15 mouse cellular contexts compared by ENCODE assay signal in the genomic region with DNA sequence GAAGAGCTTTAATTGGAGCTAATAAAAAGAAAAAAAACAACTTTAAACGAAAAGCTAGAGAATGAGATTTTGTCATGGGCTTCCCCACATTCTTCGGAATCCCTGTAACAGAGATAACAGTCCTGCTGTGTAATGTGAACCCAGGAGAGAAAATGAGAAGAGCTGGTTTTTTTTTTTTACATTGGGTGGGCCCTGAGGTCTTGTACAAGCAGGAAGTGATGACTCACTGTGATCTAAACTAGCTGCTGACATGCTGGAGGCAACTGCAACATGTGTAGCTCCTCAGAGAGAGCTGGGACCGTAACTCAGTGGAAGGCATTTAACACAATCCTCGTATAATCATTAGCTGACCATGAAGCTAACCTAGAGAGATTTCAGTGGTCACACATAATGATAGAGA.
DNase-seq lines count a peak whose midpoint lies in the region; ATAC-seq and TF ChIP-seq lines count a peak whose summit lies in the region.
"Had no signal": no experiment of that assay in that cellular context is flagged by ENCODE, and none has a peak within 500 bp of the region (broad histone marks: within the 10 kb centered on the region; RNA-seq: fewer than 3 reads in every experiment).

No protein-coding gene starts in this region.

- no peak for TF ChIP-seq RAD21 in CH12.LX (IDR thresholded peaks at IDR 0.05; ENCODE audit: low read depth, low read length)

- TF ChIP-seq CTCF in CH12.LX (conservative IDR thresholded peaks at IDR 0.05 in 1 of 2, IDR thresholded peaks at IDR 0.05 in 1 of 2; ENCODE audit: low read depth in 2 of 2, low read length in 2 of 2): no peak

- H3K79me2 ChIP-seq in CH12.LX (replicated peaks; ENCODE audit: control insufficient read depth, extremely low read depth, insufficient read depth, poor library complexity, severe bottlenecking): no peaks in the 10 kb centered on the region

- in situ Hi-C loops in CH12.LX (cut with MboI; ENCODE audit: low pct_ligation_motif_present, low pct_unique_long_range_greater_than_20kb, low sequenced_read_pairs): no loop called here

- no peak overlapping the region for H3K4me2 ChIP-seq in heart, embryonic 16.5 days (ENCODE audit: low read depth, low read length)
- H3K4me2 ChIP-seq in heart, embryonic 12.5 days: no peak overlapping the region
- H3K4me2 ChIP-seq in CH12.LX (ENCODE audit: insufficient read depth, low read depth, poor library complexity, severe bottlenecking): no peak overlapping the region
- H3K4me2 ChIP-seq in hindbrain, embryonic 12.5 days (replicated peaks): no peak overlapping the region
- H3K4me2 ChIP-seq: midbrain, embryonic 12.5 days; neural tube, embryonic 13.5 days had no signal

- H3K27ac ChIP-seq in heart, embryonic 16.5 days (ENCODE audit: low read length): no peak overlapping the region
- no peak overlapping the region for H3K27ac ChIP-seq in heart, embryonic 12.5 days (ENCODE audit: poor library complexity, severe bottlenecking)
- H3K27ac ChIP-seq in CH12.LX (ENCODE audit: insufficient read depth, low read depth): no peak overlapping the region
- H3K27ac ChIP-seq in hindbrain, embryonic 12.5 days: no peak overlapping the region
- H3K27ac ChIP-seq: heart, embryonic 10.5 days; liver, embryonic 14.5 days; midbrain, embryonic 12.5 days; neural tube, embryonic 13.5 days had no signal

- DNase-seq in 3134 (ENCODE audit: extremely low read depth, insufficient read length, low spot score) (peak; percentile 22), CH12.LX (ENCODE audit: extremely low read depth) (peak; percentile 37)
- DNase-seq in retina, postnatal 1 day: no peak
- DNase-seq in adrenal gland, postnatal 14 days: no peak
- DNase-seq: adrenal gland, adult 2 months; right cerebral cortex, postnatal 14 days; thymus, postnatal 25 days had no signal

- no peaks in the 10 kb centered on the region; the same call in 1 of the 2 replicates for H3K4me1 ChIP-seq in heart, embryonic 16.5 days (ENCODE audit: control insufficient read depth, insufficient read depth, low read length)
- H3K4me1 ChIP-seq in heart, embryonic 12.5 days (replicated peaks): peaks cover 10% of the 10 kb centered on the region
- peaks cover 6 to 12% of the 10 kb centered on the region in 2 experiments for H3K4me1 ChIP-seq in CH12.LX (ENCODE audit: control insufficient read depth in 1 of 2, insufficient read depth in 2 of 2)
- H3K4me1 ChIP-seq in hindbrain, embryonic 12.5 days: no peaks in the 10 kb centered on the region
- H3K4me1 ChIP-seq: midbrain, embryonic 12.5 days; neural tube, embryonic 13.5 days had no signal

- H3K9ac ChIP-seq in heart, embryonic 16.5 days (ENCODE audit: low read length): no peak overlapping the region
- no peak overlapping the region for H3K9ac ChIP-seq in heart, embryonic 12.5 days
- H3K9ac ChIP-seq in CH12.LX (ENCODE audit: insufficient read depth, low read depth): no peak overlapping the region
- no peak overlapping the region for H3K9ac ChIP-seq in hindbrain, embryonic 12.5 days
- H3K9ac ChIP-seq: liver, embryonic 14.5 days; midbrain, embryonic 12.5 days; neural tube, embryonic 13.5 days had no signal

- TF ChIP-seq EP300 in CH12.LX (IDR thresholded peaks at IDR 0.05; ENCODE audit: low read length): no peak

- H3K36me3 ChIP-seq in heart, embryonic 16.5 days (ENCODE audit: control insufficient read depth, insufficient read depth): no peaks in the 10 kb centered on the region
- H3K36me3 ChIP-seq in heart, embryonic 12.5 days: no peaks in the 10 kb centered on the region
- H3K36me3 ChIP-seq in CH12.LX (replicated peaks in 1 of 2; ENCODE audit: control insufficient read depth in 1 of 2, insufficient read depth in 1 of 2, low read length in 1 of 2): peaks cover 0 to 2% of the 10 kb centered on the region in 2 experiments
- no peaks in the 10 kb centered on the region for H3K36me3 ChIP-seq in hindbrain, embryonic 12.5 days
- H3K36me3 ChIP-seq: heart, embryonic 10.5 days; midbrain, embryonic 12.5 days; neural tube, embryonic 13.5 days had no signal

- 0 out of 2 replicates have a peak, but pooled peaks have one; percentile 28 for ATAC-seq in heart, embryonic 16.5 days (replicated peaks; ENCODE audit: extremely low read depth, insufficient read depth, low FRiP score)
- ATAC-seq in heart, embryonic 12.5 days (ENCODE audit: insufficient number of reproducible peaks, low FRiP score): no peak
- ATAC-seq in granulocyte monocyte progenitor cell, adult 5-6 weeks (replicated peaks; ENCODE audit: poor library complexity, severe bottlenecking): peak; percentile 95
- no peak for ATAC-seq in hindbrain, embryonic 12.5 days (ENCODE audit: low FRiP score)

- dilution Hi-C loops in CH12.LX (cut with MboI; ENCODE audit: extremely low pct_ligation_motif_present, extremely low pct_unique_long_range_greater_than_20kb, low sequenced_read_pairs): no loop called here

- H3K9me3 ChIP-seq in heart, embryonic 16.5 days (replicated peaks; ENCODE audit: control insufficient read depth, low read length): no peaks in the 10 kb centered on the region
- 0 out of 2 replicates have a peak, but pooled peaks cover 3% of the 10 kb centered on the region for H3K9me3 ChIP-seq in heart, embryonic 12.5 days (replicated peaks)
- H3K9me3 ChIP-seq in CH12.LX (replicated peaks; ENCODE audit: low read length): no peaks in the 10 kb centered on the region
- no peaks in the 10 kb centered on the region for H3K9me3 ChIP-seq in hindbrain, embryonic 12.5 days (replicated peaks)
- H3K9me3 ChIP-seq: heart, embryonic 10.5 days; midbrain, embryonic 12.5 days; neural tube, embryonic 13.5 days had no signal

- no peaks in the 10 kb centered on the region for H3K27me3 ChIP-seq in heart, embryonic 16.5 days (ENCODE audit: control insufficient read depth, insufficient read depth, low read length)
- no peaks in the 10 kb centered on the region for H3K27me3 ChIP-seq in heart, embryonic 12.5 days (replicated peaks)
- no peaks in the 10 kb centered on the region for H3K27me3 ChIP-seq in CH12.LX (replicated peaks)
- H3K27me3 ChIP-seq in hindbrain, embryonic 12.5 days: no peaks in the 10 kb centered on the region
- H3K27me3 ChIP-seq: midbrain, embryonic 12.5 days; neural tube, embryonic 13.5 days had no signal

- no peak for TF ChIP-seq POLR2A in CH12.LX (IDR thresholded peaks at IDR 0.05; ENCODE audit: low read depth, low read length)

- WGBS in heart, embryonic 16.5 days: 26% methylated on average over 4 of the region's 4 CpGs
- whole genome bisulfite sequencing in heart, embryonic 12.5 days: 13% methylated on average over 4 of the region's 4 CpGs
- WGBS in hindbrain, embryonic 12.5 days: 67% methylated on average over 4 of the region's 4 CpGs

- H3K4me3 ChIP-seq in heart, embryonic 16.5 days (ENCODE audit: low read length): no peak overlapping the region
- H3K4me3 ChIP-seq in heart, embryonic 12.5 days: no peak overlapping the region
- no peak overlapping the region for H3K4me3 ChIP-seq in CH12.LX (replicated peaks in 1 of 3; ENCODE audit: low read depth in 2 of 3, low read length in 2 of 3, poor library complexity in 1 of 3)
- H3K4me3 ChIP-seq in hindbrain, embryonic 12.5 days: no peak overlapping the region
- H3K4me3 ChIP-seq: heart, embryonic 10.5 days; midbrain, embryonic 12.5 days; neural tube, embryonic 13.5 days had no signal

TF ChIP-seq in CH12.LX, 34 proteins besides CTCF, POLR2A, EP300 and RAD21:
- TF ChIP-seq ZNF384 (IDR thresholded peaks at IDR 0.05; ENCODE audit: low read depth, low read length) (peak; percentile 81), TCF12 (IDR thresholded peaks at IDR 0.05; ENCODE audit: low read depth, low read length) (no peak), JUND (conservative IDR thresholded peaks at IDR 0.05; ENCODE audit: low read depth, low read length) (no peak), POLR2AphosphoS2 (IDR thresholded peaks at IDR 0.05; ENCODE audit: low read depth, low read length) (no peak)

Comparison
In these comparisons a context has a peak if more than half of its experiments do, and no peak if none do; other contexts are left out.
1. ATAC-seq: peak in heart, embryonic 16.5 days (single experiment) and granulocyte monocyte progenitor cell, adult 5-6 weeks (single experiment); none in heart, embryonic 12.5 days (single experiment) and hindbrain, embryonic 12.5 days (single experiment).
2. DNase-seq: peak in 3134 (single experiment) and CH12.LX (single experiment); none in retina, postnatal 1 day (single experiment) and adrenal gland, postnatal 14 days (single experiment).